Mouse (Mus musculus): Measurements from ENCODE around the gene Gm11555. TPM values are rescaled to one million over a fixed set of nuclear protein-coding genes. Genes with fewer than 3 reads are reported as not detected.
"Not testable (repeated sequence)": the region's sequence is repeated elsewhere in the genome, so short reads cannot be mapped to it uniquely, and the experiment has no call there.

The Gm11555 gene
- total RNA-seq, 2 experiments from 2014 or later, result not detected

GRCm38 (mm10) chr11:99609126-99609525 is 40.9 kb downstream of the Gm11555 start:
- no peak for DNase-seq
- intact Hi-C loops (cut with DNase I), result no loop called here

- DNase-seq; intact Hi-C loops (cut with DNase I): not testable (repeated sequence)
Observed at GRCm38 (mm10) chr11:99603208-99603607, 46.8 kb downstream of the Gm11555 start, which contains the start of gene Gm11938. Gene Gm11938, minus strand, starts transcription at chr11:99603308.

Other genes starting within 250 kb of the Gm11555 start
- gene Krt12, start 228.0 kb downstream of the Gm11555 start, total RNA-seq (2021), result not detected
- under 1 TPM; 0.26 to 0.30 TPM for gene Krt20, start 212.1 kb downstream of the Gm11555 start, total RNA-seq (2021)
- gene Krt23, start 157.1 kb downstream of the Gm11555 start, total RNA-seq (2021), result under 1 TPM in 1 of 2 experiments, not detected in 1; 0.17 TPM
- not detected for gene Krt39, start 128.9 kb downstream of the Gm11555 start, total RNA-seq (2021)
- gene Krt40, start 107.1 kb downstream of the Gm11555 start, total RNA-seq (2021), result not detected
- not detected for gene Krtap3-3, start 99.4 kb downstream of the Gm11555 start, total RNA-seq (2021)
- gene Krtap3-2, start 93.4 kb downstream of the Gm11555 start, total RNA-seq (2021), result not detected
- gene Gm11939, start 90.8 kb downstream of the Gm11555 start, total RNA-seq (2021), result not detected
- not detected for gene Krtap3-1, start 83.6 kb downstream of the Gm11555 start, total RNA-seq (2021)
- not detected for gene Krtap1-5, start 69.2 kb downstream of the Gm11555 start, total RNA-seq (2021)
- gene Krtap1-4, start 66.6 kb downstream of the Gm11555 start, total RNA-seq (2021), result not detected
- gene Krtap1-3, start 58.9 kb downstream of the Gm11555 start, total RNA-seq (2021), result not detected
- not detected for gene Krtap9-3, start 52.1 kb downstream of the Gm11555 start, total RNA-seq (2021)
- gene Gm11938, start 46.9 kb downstream of the Gm11555 start, total RNA-seq (2021), result not detected
- not detected for gene Gm11937, start 40.0 kb downstream of the Gm11555 start, total RNA-seq (2021)
- not detected for gene Krtap2-4, start 35.4 kb downstream of the Gm11555 start, total RNA-seq (2021)
- not detected for gene Gm11562, start 29.8 kb downstream of the Gm11555 start, total RNA-seq (2021)
- not detected for gene Krtap4-1, start 22.0 kb downstream of the Gm11555 start, total RNA-seq (2021)
- not detected for gene Krtap4-2, start 15.2 kb downstream of the Gm11555 start, total RNA-seq (2021)
- not detected for gene Krtap4-7, start 6.1 kb downstream of the Gm11555 start, total RNA-seq (2021)
- not detected for gene Gm11563, start 8.7 kb upstream of the Gm11555 start, total RNA-seq (2021)
- gene Krtap4-6, start 15.7 kb upstream of the Gm11555 start, total RNA-seq (2021), result not detected
- not detected for gene Gm14190, start 40.5 kb upstream of the Gm11555 start, total RNA-seq (2021)
- not detected for gene Gm14180, start 84.1 kb upstream of the Gm11555 start, total RNA-seq (2021)
- not detected for gene Gm11595, start 122.7 kb upstream of the Gm11555 start, total RNA-seq (2021)
- not detected for gene Krtap4-8, start 130.5 kb upstream of the Gm11555 start, total RNA-seq (2021)
- gene Krtap4-9, start 135.0 kb upstream of the Gm11555 start, total RNA-seq (2021), result not detected
- not detected for gene Gm11596, start 143.2 kb upstream of the Gm11555 start, total RNA-seq (2021)
- gene Gm11569, start 148.7 kb upstream of the Gm11555 start, total RNA-seq (2021), result not detected
- not detected for gene Gm11554, start 154.2 kb upstream of the Gm11555 start, total RNA-seq (2021)
- not detected for gene Krtap4-13, start 159.7 kb upstream of the Gm11555 start, total RNA-seq (2021)
- gene Gm11564, start 165.4 kb upstream of the Gm11555 start, total RNA-seq (2021), result not detected
- not detected for gene 2300003K06Rik, start 187.8 kb upstream of the Gm11555 start, total RNA-seq (2021)
- not detected for gene Krtap4-16, start 201.4 kb upstream of the Gm11555 start, total RNA-seq (2021)
- not detected for gene Gm11568, start 207.7 kb upstream of the Gm11555 start, total RNA-seq (2021)
- not detected for gene Gm11559, start 214.2 kb upstream of the Gm11555 start, total RNA-seq (2021)
- gene Krtap9-1, start 223.2 kb upstream of the Gm11555 start, total RNA-seq (2021), result not detected
- gene Gm11567, start 229.0 kb upstream of the Gm11555 start, total RNA-seq (2021), result not detected

All from heart, postnatal 10 days (tissue).